Mouse (Mus musculus) thymus, adult 2 months (tissue): ENCODE measurements around the gene Slc39a10.

ENCODE experiments used
- CTCF ChIP-seq: fragments of 200-500 bp; IDR thresholded peaks from 2 replicates; pipeline ENCODE4 v1.5.1; 2012; ENCODE audit warnings: mild to moderate bottlenecking, control low read depth, low read length, moderate library complexity, borderline replicate concordance; ENCODE audit not compliant: control insufficient read depth, poor library complexity, insufficient read depth; ENCODE audit errors: extremely low read depth
- POLR2A ChIP-seq: fragments of 200-500 bp; IDR thresholded peaks from 2 replicates; pipeline ENCODE4 v1.6.1; 2012; ENCODE audit warnings: mild to moderate bottlenecking, low read length, control low read depth, moderate library complexity; ENCODE audit not compliant: control insufficient read depth, poor library complexity, insufficient read depth; ENCODE audit errors: extremely low read depth

DNA sequence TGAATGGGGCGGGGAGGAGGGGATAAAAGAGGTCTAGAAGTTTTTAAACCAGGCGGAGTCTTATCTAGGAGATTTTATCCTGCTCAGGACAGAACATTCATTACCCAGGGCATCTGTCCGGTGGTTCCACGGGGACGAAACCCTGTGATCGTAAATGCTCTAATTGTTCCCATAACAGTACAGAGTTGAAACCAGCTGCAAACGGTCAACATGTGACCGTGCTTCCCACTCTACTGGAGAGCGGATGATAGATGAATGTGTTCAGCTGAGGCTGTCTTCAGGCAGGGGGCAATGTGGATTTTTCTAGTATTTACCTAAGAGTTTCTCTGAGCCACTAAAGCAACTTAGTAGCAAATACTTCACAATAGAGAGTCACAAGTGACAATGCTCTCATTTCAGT is 6.6 kb downstream of the Slc39a10 start:
- TF ChIP-seq CTCF (no peak), POLR2A (no peak)
